Mouse (Mus musculus) spleen, adult 2 months (tissue): ENCODE measurements around the gene Srbd1. TPM values are rescaled to one million over a fixed set of nuclear protein-coding genes. Genes with fewer than 3 reads are reported as not detected.
A peak's percentile ranks its signal among the peaks of the same experiment; 100 is the strongest.

Experiments
- DNase-seq, 2 experiments: peaks; one replicate each; pipeline versions ENCODE4 v3.0.0 to v3.0.0-alpha.2; 2012 to 2021; ENCODE audit warnings: low spot score in 2 of 2, low read depth in 1 of 2
- H3K27ac ChIP-seq: fragments of 200-500 bp; 2 replicates; pipeline ENCODE4 v1.5.1; 2012; ENCODE audit warnings: low read length, inconsistent platforms; ENCODE audit not compliant: insufficient read depth
- H3K27me3 ChIP-seq: fragments of 200-500 bp; 2 replicates; pipeline ENCODE4 v1.6.1; 2012; ENCODE audit warnings: mild to moderate bottlenecking, moderate library complexity, low read length, inconsistent platforms; ENCODE audit not compliant: control insufficient read depth, insufficient read depth
- H3K36me3 ChIP-seq: fragments of 200-500 bp; 2 replicates; pipeline ENCODE4 v1.6.1; 2012; ENCODE audit warnings: mild to moderate bottlenecking, low read length, inconsistent platforms; ENCODE audit not compliant: control insufficient read depth, insufficient read depth
- H3K4me1 ChIP-seq: fragments of 200-500 bp; 2 replicates; pipeline ENCODE4 v1.6.1; 2011; ENCODE audit warnings: inconsistent platforms; ENCODE audit not compliant: control insufficient read depth, insufficient read depth, insufficient read length
- H3K4me3 ChIP-seq: fragments of 200-500 bp; 2 replicates; pipeline ENCODE4 v1.5.1; 2011; ENCODE audit warnings: mild to moderate bottlenecking, inconsistent platforms; ENCODE audit not compliant: insufficient read depth, insufficient read length; ENCODE audit errors: extremely low read depth
- CTCF ChIP-seq: fragments of 200-500 bp; IDR thresholded peaks from 2 replicates; pipeline ENCODE4 v1.5.1; 2011; ENCODE audit warnings: mild to moderate bottlenecking, inconsistent platforms; ENCODE audit not compliant: insufficient read depth, insufficient read length, insufficient replicate concordance; ENCODE audit errors: extremely low read depth
- POLR2A ChIP-seq: fragments of 200-500 bp; IDR thresholded peaks from 2 replicates; pipeline ENCODE4 v1.6.1; 2011; ENCODE audit warnings: low read depth, low read length, inconsistent platforms
- WGBS: fragments of 180-500 bp; shearing (Covaris S2); methylation state at CpG from one replicate; pipeline ENCODE4 v1.1.7; 2018; 5-methylcytosine and 5-hydroxymethylcytosine counted together
- polyA plus RNA-seq: library from polyadenylated mRNA; depleted of rRNA; stranded (reverse); fragments of >200 nt; gene quantifications from 2 replicates; pipeline ENCODE4 v1.2.3, GENCODE M21; 2012

Gene Srbd1
- polyA plus RNA-seq, 1 experiment: 2.2 TPM

DNA sequence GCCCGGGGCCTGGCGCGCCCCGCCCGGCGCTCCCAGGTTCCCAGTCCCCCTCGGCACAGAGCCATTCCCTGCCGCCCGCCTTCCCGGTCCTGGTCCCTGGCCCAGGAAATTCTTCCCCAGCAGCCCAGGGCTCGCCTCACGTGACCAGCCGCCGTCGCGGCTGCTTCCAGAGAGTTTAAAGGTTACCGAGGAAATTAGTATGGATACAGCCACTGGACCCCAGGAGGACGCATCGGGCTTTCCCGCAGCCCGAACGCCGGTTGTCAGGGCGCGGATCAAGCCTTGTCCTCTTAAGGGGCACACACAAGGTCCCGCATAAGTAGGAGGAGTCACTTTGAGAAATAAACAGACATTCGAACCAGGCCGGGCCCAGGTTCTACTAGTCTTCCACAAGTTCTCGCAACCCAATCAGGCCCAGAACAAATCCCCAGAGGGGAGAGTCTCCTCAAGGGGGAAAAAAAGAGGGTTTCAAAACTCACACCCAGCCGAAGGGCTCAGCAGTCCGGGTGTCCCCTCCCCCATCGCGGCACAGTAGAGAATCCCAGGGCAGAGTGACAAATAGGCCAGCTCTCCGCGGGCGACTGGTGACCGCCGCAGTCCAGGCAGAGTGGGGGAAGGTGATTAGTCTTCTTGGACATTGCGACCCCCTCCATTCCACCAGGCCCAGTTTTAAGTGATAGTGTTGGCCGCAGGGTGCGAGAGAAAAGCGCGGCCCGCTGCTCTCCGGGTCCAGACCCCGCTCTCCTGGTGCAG is 21.8 kb upstream of the Srbd1 start:
- no peak for TF ChIP-seq CTCF
- no peak for TF ChIP-seq POLR2A
- Histone ChIP-seq H3K4me3 (peak overlapping the region; percentile 99), H3K27ac (peak overlapping the region; percentile 92), H3K27me3 (peaks cover 2% of the 10 kb centered on the region; the same call in 1 of the 2 replicates), H3K4me1 (peaks cover 4% of the 10 kb centered on the region), H3K36me3 (no peaks in the 10 kb centered on the region)
- DNase-seq: peak in 1 of 2 experiments; percentile 54
- under 1% methylated on average over 46 of the region's 46 CpGs for WGBS

DNA sequence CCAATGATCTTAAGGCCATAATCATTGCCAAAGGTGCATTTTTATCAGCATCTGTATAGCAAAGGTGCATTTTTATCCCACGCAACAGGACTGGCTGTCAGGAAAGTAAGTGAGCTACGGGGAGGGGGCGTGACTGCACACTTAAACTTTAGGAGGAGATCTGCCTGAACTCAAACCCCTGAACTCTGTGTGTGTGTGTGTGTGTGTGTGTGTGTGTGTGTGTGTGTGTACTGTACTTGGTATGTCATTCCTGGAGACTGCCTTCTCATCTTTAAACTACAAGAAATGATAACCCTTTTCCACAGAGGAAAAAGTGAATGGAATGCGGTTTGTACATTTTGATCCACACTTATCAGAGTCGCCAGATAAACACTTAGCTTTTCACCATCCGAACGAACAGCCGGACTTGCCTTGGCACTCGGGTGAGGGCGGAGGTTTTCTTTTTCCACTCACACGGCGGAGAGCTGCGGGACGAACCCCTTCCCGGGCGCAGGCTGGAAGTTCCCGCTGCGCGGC is 21.1 kb upstream of the Srbd1 start:
- 11% methylated on average over 19 of the region's 19 CpGs for WGBS
- Histone ChIP-seq H3K27me3 (peaks cover 2% of the 10 kb centered on the region; the same call in 1 of the 2 replicates), H3K36me3 (no peaks in the 10 kb centered on the region)

DNA sequence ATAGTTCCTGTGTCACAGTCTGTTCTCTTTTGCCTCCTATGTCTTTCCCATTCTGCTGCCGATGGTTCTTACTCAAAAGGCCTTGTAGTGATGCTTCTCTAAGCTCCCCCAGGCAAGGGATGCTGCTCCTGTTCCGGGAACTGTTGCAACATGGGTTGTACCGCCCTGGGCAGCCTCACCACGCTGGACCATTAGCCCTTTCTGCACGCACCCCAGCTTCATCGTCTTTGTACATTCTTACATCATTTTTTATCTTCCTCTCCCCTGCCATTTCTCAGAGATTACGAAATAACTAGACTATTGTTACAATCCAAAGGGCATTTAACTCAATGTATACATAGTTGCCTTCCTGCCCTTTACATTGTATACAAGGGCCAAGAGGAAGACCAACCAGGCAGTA is 19.4 kb upstream of the Srbd1 start:
- Histone ChIP-seq H3K4me3 (no peak overlapping the region), H3K27ac (no peak overlapping the region), H3K36me3 (no peaks in the 10 kb centered on the region), H3K4me1 (no peaks in the 10 kb centered on the region; the same call in none of the 2 replicates), H3K27me3 (peaks cover 2% of the 10 kb centered on the region; the same call in 1 of the 2 replicates)
- TF ChIP-seq CTCF: no peak
- TF ChIP-seq POLR2A: no peak
- 83% methylated on average over 7 of the region's 7 CpGs for WGBS
- DNase-seq: no peak

More for the DNA sequence above, 21.1 kb upstream of the Srbd1 start:
- TF ChIP-seq CTCF: no peak
- no peak for TF ChIP-seq POLR2A
- DNase-seq: no peak
- Histone ChIP-seq H3K4me1 (peaks cover 4% of the 10 kb centered on the region), H3K27ac (peak overlapping the region; percentile 92), H3K4me3 (peak overlapping the region; percentile 99)

DNA sequence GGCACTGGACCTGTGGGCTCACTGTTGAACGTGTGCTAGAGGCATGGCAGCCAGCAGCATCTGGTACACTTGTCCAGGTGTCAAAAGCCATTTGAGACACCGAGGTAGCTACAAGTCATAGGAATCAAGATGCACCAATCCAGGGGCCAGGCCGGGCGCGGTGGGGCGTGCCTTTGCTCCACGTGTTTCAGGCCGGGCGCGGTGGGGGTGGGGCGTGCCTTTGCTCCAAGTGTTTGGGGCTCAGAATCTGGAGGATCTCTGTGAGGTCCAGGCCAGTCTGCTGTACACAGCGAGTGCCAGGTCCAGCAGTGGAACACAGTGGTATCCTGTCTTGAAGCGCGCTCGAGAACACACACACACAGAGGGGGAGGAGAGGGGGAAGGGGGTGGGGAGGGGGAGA is 17.7 kb upstream of the Srbd1 start:
- H3K4me3 ChIP-seq: no peak overlapping the region
- DNase-seq: no peak
- H3K27me3 ChIP-seq: no peaks in the 10 kb centered on the region
- no peaks in the 10 kb centered on the region; the same call in 1 of the 2 replicates for H3K4me1 ChIP-seq
- 90% methylated on average over 15 of the region's 15 CpGs for WGBS
- no peak for TF ChIP-seq POLR2A
- no peak for TF ChIP-seq CTCF
- no peaks in the 10 kb centered on the region for H3K36me3 ChIP-seq
- H3K27ac ChIP-seq: no peak overlapping the region

DNA sequence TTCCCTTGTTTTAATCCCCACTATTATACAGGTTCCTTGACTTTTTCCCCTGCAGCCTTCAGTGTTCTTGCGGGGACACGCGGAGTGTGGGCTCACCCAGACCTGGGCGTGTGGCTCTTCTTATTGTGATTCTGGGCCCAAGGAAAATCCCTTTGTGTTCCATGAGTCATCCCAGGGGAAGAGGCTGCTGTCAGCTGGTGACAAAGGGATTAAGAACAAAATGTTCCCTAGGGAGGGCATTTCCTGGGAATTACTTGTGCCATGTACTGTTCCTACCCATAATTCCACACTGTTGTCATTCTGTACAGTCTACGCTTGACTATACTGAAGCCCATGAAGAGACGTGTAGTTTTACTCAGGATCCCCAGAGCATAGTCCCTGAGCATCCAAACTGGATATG is 12.0 kb upstream of the Srbd1 start:
- Histone ChIP-seq H3K4me1 (no peaks in the 10 kb centered on the region), H3K36me3 (no peaks in the 10 kb centered on the region), H3K4me3 (no peak overlapping the region), H3K27me3 (no peaks in the 10 kb centered on the region), H3K27ac (no peak overlapping the region)
- 92% methylated on average over 6 of the region's 6 CpGs for WGBS
- no peak for DNase-seq
- no peak for TF ChIP-seq CTCF
- TF ChIP-seq POLR2A: no peak

DNA sequence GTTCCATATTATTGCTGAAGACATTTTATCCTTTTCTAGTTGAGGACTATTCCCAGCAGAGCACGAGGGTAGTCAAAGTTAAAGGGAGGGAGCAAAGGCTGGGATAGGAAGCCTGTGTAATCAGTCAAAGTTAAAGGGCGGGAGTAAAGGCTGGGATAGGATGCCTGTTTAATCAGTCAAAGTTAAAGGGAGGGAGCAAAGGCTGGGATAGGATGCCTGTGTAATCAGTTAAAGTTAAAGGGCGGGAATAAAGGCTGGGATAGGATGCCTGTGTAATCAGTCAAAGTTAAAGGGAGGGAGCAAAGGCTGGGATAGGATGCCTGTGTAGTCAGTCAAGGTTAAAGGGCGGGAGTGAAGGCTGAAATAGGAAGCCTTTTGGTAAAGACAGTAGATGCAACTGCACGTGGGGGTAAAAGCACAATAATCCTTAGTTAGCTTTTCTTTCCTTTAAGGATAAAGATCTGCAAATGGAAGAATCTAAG is 5.9 kb upstream of the Srbd1 start:
- DNase-seq: no peak
- Histone ChIP-seq H3K36me3 (no peaks in the 10 kb centered on the region), H3K4me3 (no peak overlapping the region), H3K4me1 (no peaks in the 10 kb centered on the region), H3K27me3 (no peaks in the 10 kb centered on the region), H3K27ac (no peak overlapping the region)
- WGBS: 44% methylated on average over 5 of the region's 5 CpGs
- no peak for TF ChIP-seq CTCF
- TF ChIP-seq POLR2A: no peak

DNA sequence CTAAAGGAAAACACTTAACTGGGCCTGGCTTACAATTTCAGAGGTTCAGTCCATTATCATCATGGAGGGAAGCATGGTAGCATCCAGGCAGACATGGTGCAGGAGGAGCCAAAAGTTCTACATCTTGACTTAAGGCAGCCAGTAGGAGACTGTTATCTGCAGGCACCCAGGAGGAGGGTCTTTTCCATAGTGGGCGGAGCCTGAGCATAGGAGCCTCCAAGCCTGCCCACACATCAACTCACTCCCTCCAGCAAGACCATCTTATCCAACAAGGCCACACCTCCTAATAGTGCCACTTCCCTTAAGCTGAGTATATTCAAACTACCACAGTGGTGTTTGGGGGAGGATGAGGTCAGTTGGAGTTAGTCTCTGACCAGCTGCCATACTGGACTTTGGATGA is 4.8 kb upstream of the Srbd1 start:
- Histone ChIP-seq H3K36me3 (no peaks in the 10 kb centered on the region), H3K27me3 (no peaks in the 10 kb centered on the region), H3K27ac (no peak overlapping the region), H3K4me3 (no peak overlapping the region), H3K4me1 (no peaks in the 10 kb centered on the region)
- DNase-seq: no peak
- TF ChIP-seq POLR2A (no peak), CTCF (no peak)
- WGBS: 85% methylated on average over 1 of the region's 1 CpGs
